Mouse (Mus musculus) megakaryocyte, embryonic 14.5 days (primary cell): ENCODE results near the gene Dnah3. TPM values are rescaled to one million over a fixed set of nuclear protein-coding genes. Genes with fewer than 3 reads are reported as not detected.

Experiments used
- H3K27me3 ChIP-seq: replicated peaks from 2 replicates; pipeline ENCODE3; 2012; ENCODE audit warnings: inconsistent platforms
- H3K36me3 ChIP-seq: replicated peaks from 2 replicates; pipeline ENCODE3; 2012; ENCODE audit warnings: low read length, inconsistent platforms, mixed read lengths
- H3K4me1 ChIP-seq: 2 replicates; pipeline ENCODE4 v1.6.1; 2012; ENCODE audit warnings: inconsistent platforms
- H3K4me3 ChIP-seq: replicated peaks from 2 replicates; pipeline ENCODE3; 2012; ENCODE audit warnings: moderate library complexity, mild to moderate bottlenecking, inconsistent platforms
- H3K9me3 ChIP-seq: 2 replicates; pipeline ENCODE4 v1.6.1; 2012; ENCODE audit warnings: inconsistent platforms
- FLI1 ChIP-seq: IDR thresholded peaks from 2 replicates; pipeline ENCODE4 v1.6.1; 2012; ENCODE audit warnings: low read length, inconsistent platforms, mixed read lengths
- GATA1 ChIP-seq: IDR thresholded peaks from 3 replicates; pipeline ENCODE4 v1.6.1; 2012; ENCODE audit warnings: mixed read lengths, low read length, inconsistent platforms, borderline replicate concordance
- polyA plus RNA-seq: library from polyadenylated mRNA; stranded (reverse); fragments of >175 nt; gene quantifications from 2 replicates; pipeline ENCODE4 v1.2.3, GENCODE M21; 2012; ENCODE audit warnings: low replicate concordance; ENCODE audit not compliant: insufficient read depth

Gene Dnah3
- polyA plus RNA-seq, 1 experiment = not detected

- no peaks in the 10 kb centered on the region for H3K4me1 ChIP-seq
- no peaks in the 10 kb centered on the region for H3K27me3 ChIP-seq
- no peak overlapping the region for H3K4me3 ChIP-seq
- H3K36me3 ChIP-seq = no peaks in the 10 kb centered on the region
- no peaks in the 10 kb centered on the region for H3K9me3 ChIP-seq
- TF ChIP-seq FLI1 (no peak), GATA1 (no peak)
These were observed 174.6 kb downstream of the Dnah3 start for GRCm38 (mm10) chr7:119920457-119920856.

GRCm38 (mm10) chr7:119911727-119912126 lies 183.4 kb downstream of the Dnah3 start:
- Histone ChIP-seq H3K9me3 (no peaks in the 10 kb centered on the region), H3K4me1 (no peaks in the 10 kb centered on the region), H3K27me3 (no peaks in the 10 kb centered on the region), H3K4me3 (no peak overlapping the region), H3K36me3 (no peaks in the 10 kb centered on the region)
- TF ChIP-seq GATA1 (no peak), FLI1 (no peak)

DNA sequence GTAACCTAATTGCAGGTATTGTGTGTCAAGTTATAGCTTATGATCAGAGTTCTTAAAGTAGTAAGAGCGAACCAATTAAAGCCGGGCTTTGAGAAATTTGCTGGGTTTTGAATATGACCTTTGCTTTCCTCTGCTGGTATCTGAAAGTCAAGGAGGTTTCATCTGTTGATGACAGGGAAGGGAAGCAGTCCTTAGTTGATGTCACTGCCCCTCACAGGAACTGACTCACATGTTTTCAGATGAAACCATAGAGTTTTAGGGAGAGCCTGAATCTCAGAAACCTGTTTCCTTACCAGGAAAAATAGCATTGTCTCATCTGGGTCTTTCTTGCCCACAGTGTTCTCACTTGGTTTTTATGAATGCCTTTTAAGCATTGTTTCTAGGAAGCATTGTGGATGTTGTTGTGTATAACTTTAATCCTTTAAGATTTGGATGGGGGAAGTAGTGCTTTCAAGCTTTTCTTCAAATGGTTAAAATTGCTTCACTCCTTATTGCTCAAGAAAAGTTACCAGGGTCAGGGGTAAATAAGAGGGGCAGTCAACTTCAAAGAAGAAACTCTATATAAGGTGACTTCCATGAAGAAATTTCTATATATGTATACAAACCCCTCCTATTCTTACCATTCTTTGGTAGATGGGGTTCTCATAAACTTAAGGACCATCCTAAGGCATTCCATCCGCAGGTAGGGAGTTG lies 188.4 kb downstream of the Dnah3 start:
- Histone ChIP-seq H3K9me3 (no peaks in the 10 kb centered on the region), H3K27me3 (no peaks in the 10 kb centered on the region), H3K4me3 (no peak overlapping the region)

DNA sequence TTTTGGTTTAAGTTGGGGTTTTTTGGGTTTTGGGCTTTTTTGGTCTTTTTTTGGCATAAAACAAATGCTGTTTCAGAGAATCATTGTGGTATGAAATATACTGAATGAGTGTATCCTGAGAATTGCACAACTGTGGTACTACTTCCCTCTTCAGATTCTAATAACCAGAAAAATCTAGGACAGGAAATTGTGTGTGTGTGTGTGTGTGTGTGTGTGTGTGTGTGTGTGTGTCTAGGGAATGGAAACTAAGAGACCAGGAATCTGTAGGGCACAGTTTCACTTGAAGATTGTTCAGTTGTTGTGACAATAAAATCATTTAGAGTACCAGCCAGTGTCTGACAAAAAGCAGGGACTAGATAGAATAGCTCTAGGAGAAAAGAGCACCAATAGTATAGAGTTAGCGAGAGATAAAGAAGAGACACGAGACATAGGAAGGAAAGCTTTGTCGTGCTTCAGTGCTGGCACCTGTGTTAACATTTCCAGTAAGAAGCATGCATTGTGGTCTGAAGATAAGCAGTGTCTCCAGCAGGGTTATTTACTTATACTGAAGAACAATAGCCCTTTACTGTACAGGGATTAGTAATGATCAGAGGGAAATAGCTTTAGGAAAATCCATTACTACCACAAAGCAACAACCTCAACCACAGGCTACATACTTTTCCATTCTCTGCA lies 195.6 kb downstream of the Dnah3 start:
- TF ChIP-seq GATA1 (no peak), FLI1 (no peak)
- Histone ChIP-seq H3K9me3 (no peaks in the 10 kb centered on the region), H3K27me3 (no peaks in the 10 kb centered on the region), H3K4me1 (peaks cover 30% of the 10 kb centered on the region), H3K36me3 (no peaks in the 10 kb centered on the region), H3K4me3 (no peak overlapping the region)

More for the DNA sequence above, 188.4 kb downstream of the Dnah3 start:
- no peaks in the 10 kb centered on the region for H3K36me3 ChIP-seq
- TF ChIP-seq FLI1 = no peak
- TF ChIP-seq GATA1 = no peak
- H3K4me1 ChIP-seq = 0 out of 2 replicates have a peak, but pooled peaks cover 4% of the 10 kb centered on the region

GRCm38 (mm10) chr7:119898247-119898856 lies 196.7 kb downstream of the Dnah3 start:
- H3K9me3 ChIP-seq = no peaks in the 10 kb centered on the region
- TF ChIP-seq GATA1 = no peak
- TF ChIP-seq FLI1 = no peak
- no peaks in the 10 kb centered on the region for H3K36me3 ChIP-seq
- H3K4me3 ChIP-seq = no peak overlapping the region
- peaks cover 34% of the 10 kb centered on the region for H3K4me1 ChIP-seq
- no peaks in the 10 kb centered on the region for H3K27me3 ChIP-seq

DNA sequence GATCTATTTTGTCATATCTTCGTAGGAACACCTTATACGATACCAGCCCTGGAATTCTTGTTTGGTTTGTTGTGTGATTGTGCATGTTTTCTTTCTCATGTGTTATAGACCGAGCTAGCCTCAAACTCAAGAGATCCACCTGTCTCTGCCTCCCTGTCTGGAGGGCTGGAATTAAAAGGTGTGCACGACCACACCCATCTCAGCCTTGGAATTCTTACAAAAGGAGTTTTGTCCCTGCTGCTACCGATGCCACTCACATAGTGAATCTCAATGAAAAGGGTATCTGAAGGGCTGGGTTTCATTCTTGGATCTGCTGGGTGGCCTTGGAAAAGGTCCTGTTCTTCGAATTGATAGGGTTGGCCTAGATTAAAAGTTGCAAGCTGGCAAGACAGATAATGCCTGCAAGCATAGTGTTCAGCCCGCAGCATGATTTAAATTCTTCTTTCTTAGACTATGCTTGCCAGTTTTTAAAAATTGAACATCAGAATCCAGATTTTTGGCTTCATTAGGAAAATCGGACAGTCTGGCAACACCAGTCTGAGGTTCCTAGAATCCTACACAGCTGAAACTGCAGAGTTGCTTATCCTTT lies 197.5 kb downstream of the Dnah3 start:
- no peaks in the 10 kb centered on the region for H3K9me3 ChIP-seq
- peaks cover 35% of the 10 kb centered on the region for H3K4me1 ChIP-seq
- H3K4me3 ChIP-seq = no peak overlapping the region
- no peaks in the 10 kb centered on the region for H3K27me3 ChIP-seq
- TF ChIP-seq GATA1 = no peak
- TF ChIP-seq FLI1 = no peak
- H3K36me3 ChIP-seq = no peaks in the 10 kb centered on the region

- H3K9me3 ChIP-seq = no peaks in the 10 kb centered on the region
- TF ChIP-seq GATA1 (no peak), FLI1 (no peak)
- H3K4me3 ChIP-seq = peak within 1 kb of the TSS; percentile 96
- no peaks in the 10 kb centered on the region for H3K36me3 ChIP-seq
- no peaks in the 10 kb centered on the region for H3K27me3 ChIP-seq
- peaks cover 41% of the 10 kb centered on the region for H3K4me1 ChIP-seq
These were observed 199.2 kb downstream of the Dnah3 start, which contains the start of the genes Lyrm1 and Dcun1d3 for GRCm38 (mm10) chr7:119895639-119896512. Gene Lyrm1 (plus strand): TSS chr7:119895861. Gene Dcun1d3 (minus strand): TSS chr7:119896298.

DNA sequence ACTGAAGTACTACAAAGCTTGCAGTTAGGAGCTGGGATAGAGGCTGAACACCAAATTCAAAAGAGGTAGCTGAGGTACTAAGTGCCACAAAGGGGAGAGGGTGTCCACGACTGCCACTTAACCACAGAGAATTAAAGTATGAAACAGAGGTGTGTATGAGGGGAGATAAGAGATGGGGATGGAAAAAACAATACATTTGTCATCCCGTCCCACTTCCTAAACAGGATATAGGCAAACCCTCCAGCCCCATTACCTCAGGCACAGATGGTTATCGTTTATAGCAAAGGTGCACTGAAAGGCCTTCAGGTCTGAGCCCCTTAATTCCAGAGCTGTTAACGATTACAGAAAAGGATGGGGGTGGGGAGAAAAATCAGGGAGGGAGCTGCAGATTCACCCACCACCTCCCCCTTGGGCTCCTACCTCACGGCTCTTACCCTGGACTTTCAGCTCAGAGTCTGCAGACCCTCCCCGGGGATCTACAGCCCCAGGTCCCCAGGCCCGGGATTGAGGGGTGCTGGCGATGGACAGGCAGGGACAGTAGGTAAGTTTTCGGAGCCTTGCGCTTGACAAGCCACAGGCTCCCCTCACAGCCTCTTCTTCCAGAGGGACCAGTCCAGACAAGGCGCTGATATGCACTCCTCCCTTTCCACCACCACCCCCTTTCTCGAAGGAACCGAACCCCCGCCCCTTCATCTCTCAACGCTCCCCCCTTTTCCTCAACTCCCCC lies 200.1 kb downstream of the Dnah3 start:
- Histone ChIP-seq H3K36me3 (no peaks in the 10 kb centered on the region), H3K9me3 (no peaks in the 10 kb centered on the region), H3K4me1 (peaks cover 41% of the 10 kb centered on the region), H3K27me3 (no peaks in the 10 kb centered on the region), H3K4me3 (peak overlapping the region; percentile 96)
- TF ChIP-seq GATA1 = no peak
- TF ChIP-seq FLI1 = no peak
